Mouse (Mus musculus) testis, adult 2 months (tissue): Measurements from ENCODE around the gene Nme9.

Source experiments
- CTCF ChIP-seq: fragments of 200-500 bp; IDR thresholded peaks from 2 replicates; pipeline ENCODE4 v1.5.1; 2012; ENCODE audit warnings: low read depth, mild to moderate bottlenecking, inconsistent platforms, low read length, moderate library complexity; ENCODE audit not compliant: control insufficient read depth, insufficient read depth, insufficient replicate concordance
- POLR2A ChIP-seq: fragments of 200-500 bp; IDR thresholded peaks from 2 replicates; pipeline ENCODE4 v1.6.1; 2012; ENCODE audit warnings: low read depth, mild to moderate bottlenecking, inconsistent platforms, low read length, moderate library complexity; ENCODE audit not compliant: control insufficient read depth

- TF ChIP-seq CTCF, result no peak
- TF ChIP-seq POLR2A, result no peak
Observed at GRCm38 (mm10) chr9:99484632-99485031, 33.4 kb downstream of the Nme9 start.
